10 mouse cellular contexts compared by ENCODE assay signal in genomic region chr11:94175694-94176093, GRCm38 (mm10). TPM values are rescaled to one million over a fixed set of nuclear protein-coding genes. Genes with fewer than 3 reads are reported as not detected.
DNase-seq lines count a peak whose midpoint lies in the region; ATAC-seq and TF ChIP-seq lines count a peak whose summit lies in the region.
"Had no signal": no experiment of that assay in that cellular context is flagged by ENCODE, and none has a peak within 500 bp of the region (broad histone marks: within the 10 kb centered on the region; RNA-seq: fewer than 3 reads in every experiment).

No protein-coding gene starts in this region.

- no peak for TF ChIP-seq EP300 in lung, postnatal 0 days (IDR thresholded peaks at IDR 0.05)

- intact Hi-C loops in gastrocnemius, postnatal 14 days (cut with DNase I; ENCODE audit: low total_unique reads) = no loop called here
- intact Hi-C loops in gastrocnemius, postnatal 36 days (cut with DNase I) = no loop called here

- no peaks in the 10 kb centered on the region for H3K4me1 ChIP-seq in lung, postnatal 0 days (ENCODE audit: insufficient read depth, low read depth, low read length)

- no peak overlapping the region for H3K4me2 ChIP-seq in lung, postnatal 0 days (replicated peaks; ENCODE audit: low read depth, low read length)

- H3K9ac ChIP-seq in lung, postnatal 0 days (replicated peaks; ENCODE audit: low read depth) = no peak overlapping the region

- H3K9me3 ChIP-seq in lung, postnatal 0 days (ENCODE audit: low read length) = no peaks in the 10 kb centered on the region

- TF ChIP-seq CTCF in lung, postnatal 0 days (IDR thresholded peaks at IDR 0.05) = no peak

- 0 out of 2 replicates have a peak overlapping the region, but pooled peaks have one; percentile 1 for H3K27ac ChIP-seq in lung, postnatal 0 days (ENCODE audit: low read length)

- peak; percentile 18 for DNase-seq in gastrocnemius, postnatal 14 days
- DNase-seq in gastrocnemius, postnatal 36 days = no peak
- peak; percentile 40 for DNase-seq in Muller cell, postnatal 12 days (ENCODE audit: inconsistent ontology term)
- peak; percentile 42 for DNase-seq in kidney, adult 18-20 months
- peak; percentile 63 for DNase-seq in lung, postnatal 0 days (ENCODE audit: low spot score)
- DNase-seq in thymus, postnatal 25 days = no peak
- DNase-seq in embryo, embryonic 11 days = no peak
- DNase-seq: cerebellum, adult 11 months; thymus, postnatal 4 days had no signal

- 36% methylated on average over 8 of the region's 8 CpGs for WGBS in lung, postnatal 0 days

- H3K27me3 ChIP-seq in lung, postnatal 0 days (replicated peaks; ENCODE audit: insufficient read depth, low read length) = no peaks in the 10 kb centered on the region

- ATAC-seq in lung, postnatal 0 days = peak; percentile 70
- ATAC-seq in CD4-positive, CD25-positive, alpha-beta regulatory T cell, adult 4 months = no peak

- H3K4me3 ChIP-seq in lung, postnatal 0 days (ENCODE audit: low read depth, low read length) = no peak overlapping the region

- no peaks in the 10 kb centered on the region for H3K36me3 ChIP-seq in lung, postnatal 0 days (ENCODE audit: insufficient read depth, low read length)

RNA-seq across cellular contexts. Expression of gene Tob1, which starts 35.6 kb away (rescaled TPM):
- 100 to 1,000 TPM; 133 to 139 TPM for total RNA-seq in gastrocnemius, postnatal 14 days (2021)
- 100 to 1,000 TPM; 205 to 210 TPM for total RNA-seq in gastrocnemius, postnatal 36 days (2021)
- polyA plus RNA-seq in lung, postnatal 0 days (2015; fragmentation: Nextera tagmentation; extraction: Ambion mirVana) = 43.9 and 46.0 TPM in 2 replicates
- polyA plus RNA-seq in CD4-positive, CD25-positive, alpha-beta regulatory T cell, adult 4 months (2017; shearing (Covaris generic)) = 1 to 10 TPM; 4.7 to 8.9 TPM

Comparison
In these comparisons a context has a peak if more than half of its experiments do, and no peak if none do; other contexts are left out.
1. DNase-seq: peak in gastrocnemius, postnatal 14 days (single experiment), Muller cell, postnatal 12 days (single experiment), kidney, adult 18-20 months (single experiment) and lung, postnatal 0 days (single experiment); none in gastrocnemius, postnatal 36 days (0 of 2), thymus, postnatal 25 days (single experiment) and embryo, embryonic 11 days (single experiment).